Mouse (Mus musculus) stomach, embryonic 15.5 days (tissue): ENCODE data around the gene Tns1. TPM values are rescaled to one million over a fixed set of nuclear protein-coding genes. Genes with fewer than 3 reads are reported as not detected.

Source experiments
- ATAC-seq: fragments of 200-750 bp; cut with Nextera tagmentation; 2 replicates; pipeline ENCODE4 v1.8.0; 2017; ENCODE audit warnings: low read depth, moderate number of reproducible peaks, moderate TSS enrichment; ENCODE audit not compliant: insufficient read depth, low FRiP score
- H3K27ac ChIP-seq: fragments of 300-500 bp; sonication (generic); 2 replicates; pipeline ENCODE4 v1.5.1; 2015; ENCODE audit warnings: mild to moderate bottlenecking, inconsistent platforms
- H3K27me3 ChIP-seq: fragments of 300-500 bp; sonication (generic); replicated peaks from 2 replicates; pipeline ENCODE4 v1.6.1; 2015; ENCODE audit warnings: inconsistent platforms
- H3K36me3 ChIP-seq: fragments of 300-500 bp; sonication (generic); 2 replicates; pipeline ENCODE4 v1.6.1; 2015; ENCODE audit warnings: inconsistent platforms
- H3K4me1 ChIP-seq: fragments of 300-500 bp; sonication (generic); 2 replicates; pipeline ENCODE4 v1.6.1; 2015; ENCODE audit warnings: inconsistent platforms
- H3K4me2 ChIP-seq: fragments of 300-500 bp; sonication (generic); 2 replicates; pipeline ENCODE4 v1.6.1; 2015; ENCODE audit warnings: mild to moderate bottlenecking, inconsistent platforms
- H3K4me3 ChIP-seq: fragments of 300-500 bp; sonication (generic); replicated peaks from 2 replicates; pipeline ENCODE4 v1.5.1; 2015; ENCODE audit warnings: inconsistent platforms
- H3K9ac ChIP-seq: fragments of 300-500 bp; sonication (generic); 2 replicates; pipeline ENCODE4 v1.6.1; 2015; ENCODE audit warnings: inconsistent platforms
- H3K9me3 ChIP-seq: fragments of 300-500 bp; sonication (generic); 2 replicates; pipeline ENCODE4 v1.6.1; 2016; ENCODE audit warnings: inconsistent platforms
- WGBS: fragments of 180-500 bp; shearing (Covaris S2); methylation state at CpG from one replicate; pipeline ENCODE4 v1.1.7; 2015; 5-methylcytosine and 5-hydroxymethylcytosine counted together
- polyA plus RNA-seq: library from polyadenylated mRNA; unstranded; fragments of >200 nt; fragmentation: Nextera tagmentation; extraction: Ambion mirVana; gene quantifications from 2 replicates; pipeline ENCODE4 v1.2.1, GENCODE M21; 2015

Gene Tns1
- polyA plus RNA-seq, 1 experiment from 2014 or later = 34.5 TPM

DNA sequence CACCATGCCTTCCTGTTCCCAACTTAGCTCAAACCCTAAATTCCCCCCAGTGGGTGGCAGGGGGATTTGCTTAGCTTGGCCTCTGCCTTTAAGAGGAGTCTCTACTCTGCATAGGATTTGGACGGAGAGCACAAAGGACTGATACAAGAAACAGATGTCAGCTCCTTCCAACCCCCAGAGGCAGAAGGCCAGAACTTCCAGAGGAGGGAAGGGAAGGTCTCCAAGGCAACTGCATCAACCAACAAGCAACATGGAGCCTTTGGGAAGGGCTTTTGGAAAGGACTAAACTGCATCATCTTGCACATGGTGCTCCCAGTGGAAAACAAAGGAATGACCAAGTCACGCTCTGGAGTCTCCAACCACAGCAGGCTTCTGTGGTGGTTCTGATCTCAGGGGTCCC lies 182.0 kb downstream of the Tns1 start:
- no peak overlapping the region for H3K4me2 ChIP-seq
- peaks cover 22% of the 10 kb centered on the region for H3K4me1 ChIP-seq
- no peaks in the 10 kb centered on the region for H3K36me3 ChIP-seq
- no peaks in the 10 kb centered on the region for H3K9me3 ChIP-seq
- ATAC-seq = 0 out of 2 replicates have a peak, but pooled peaks have one; percentile 51
- peak overlapping the region; percentile 90; the same call in 1 of the 2 replicates for H3K27ac ChIP-seq
- 61% methylated on average over 2 of the region's 2 CpGs for WGBS
- H3K4me3 ChIP-seq = no peak overlapping the region
- no peak overlapping the region for H3K9ac ChIP-seq
- no peaks in the 10 kb centered on the region for H3K27me3 ChIP-seq

DNA sequence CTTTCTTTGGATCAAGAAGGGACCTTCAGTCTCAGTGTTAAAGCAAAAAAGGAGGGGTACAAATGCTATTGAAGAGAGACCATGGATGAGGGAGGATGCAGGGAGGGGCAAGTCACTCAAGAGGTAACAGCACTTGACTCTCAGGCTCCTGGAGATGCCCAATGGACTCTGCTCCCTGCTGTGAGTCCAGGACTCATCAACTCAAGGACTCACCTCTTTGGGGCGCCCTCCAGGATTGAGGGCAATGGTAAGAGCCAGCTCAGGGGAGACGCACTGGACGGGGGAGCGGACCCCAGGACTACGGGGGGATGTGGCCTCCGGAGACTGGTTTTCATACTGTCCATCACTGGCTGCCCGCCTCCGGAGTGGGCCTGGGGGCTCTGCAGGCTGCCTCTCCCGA lies 182.6 kb downstream of the Tns1 start:
- no peak overlapping the region for H3K9ac ChIP-seq
- peaks cover 22% of the 10 kb centered on the region for H3K4me1 ChIP-seq
- no peaks in the 10 kb centered on the region for H3K9me3 ChIP-seq
- no peaks in the 10 kb centered on the region for H3K27me3 ChIP-seq
- no peak overlapping the region for H3K4me2 ChIP-seq
- no peak overlapping the region for H3K4me3 ChIP-seq
- 0 out of 2 replicates have a peak overlapping the region, but pooled peaks have one; percentile 59 for H3K27ac ChIP-seq
- WGBS = 81% methylated on average over 9 of the region's 9 CpGs
- ATAC-seq = 0 out of 2 replicates have a peak, but pooled peaks have one; percentile 8
- H3K36me3 ChIP-seq = no peaks in the 10 kb centered on the region

DNA sequence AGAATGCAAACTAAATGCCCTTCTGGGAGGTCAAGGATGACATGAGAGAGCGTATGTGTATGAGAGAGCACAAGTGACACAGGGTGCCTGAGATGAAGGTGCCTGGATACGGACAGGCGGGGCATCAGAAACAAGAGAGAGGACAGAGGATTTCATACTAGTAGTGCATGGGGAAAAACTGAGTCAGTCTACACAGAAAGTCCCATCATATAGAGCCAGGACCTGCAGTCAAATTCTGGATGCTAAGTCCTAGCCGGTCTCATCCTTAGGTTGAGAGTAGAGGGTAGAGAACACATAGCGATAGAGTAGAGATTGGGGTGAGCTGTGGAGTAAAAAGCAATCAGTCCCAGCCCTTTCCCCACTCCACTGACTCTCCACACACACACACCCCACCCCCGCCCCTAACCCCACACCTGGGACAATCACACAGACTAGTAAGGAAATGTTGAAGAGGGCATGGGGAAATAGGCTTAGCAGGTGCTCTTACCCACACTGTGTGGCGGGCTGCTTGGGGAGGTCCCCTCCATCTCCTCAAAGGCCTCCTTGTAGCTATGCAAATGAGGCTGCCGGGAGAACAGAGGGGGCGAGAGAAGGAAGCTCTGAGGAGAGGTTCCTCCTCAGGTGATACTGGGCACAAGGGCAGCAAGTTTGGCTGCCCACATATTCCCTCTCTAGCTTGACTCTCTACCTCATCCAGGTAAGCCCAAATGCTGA lies 183.6 kb downstream of the Tns1 start:
- Histone ChIP-seq H3K36me3 (no peaks in the 10 kb centered on the region; the same call in 1 of the 2 replicates), H3K27me3 (no peaks in the 10 kb centered on the region), H3K9me3 (no peaks in the 10 kb centered on the region), H3K4me1 (peaks cover 22% of the 10 kb centered on the region), H3K4me3 (no peak overlapping the region), H3K27ac (no peak overlapping the region), H3K9ac (no peak overlapping the region), H3K4me2 (no peak overlapping the region)
- WGBS = 82% methylated on average over 9 of the region's 9 CpGs
- ATAC-seq = no peak

DNA sequence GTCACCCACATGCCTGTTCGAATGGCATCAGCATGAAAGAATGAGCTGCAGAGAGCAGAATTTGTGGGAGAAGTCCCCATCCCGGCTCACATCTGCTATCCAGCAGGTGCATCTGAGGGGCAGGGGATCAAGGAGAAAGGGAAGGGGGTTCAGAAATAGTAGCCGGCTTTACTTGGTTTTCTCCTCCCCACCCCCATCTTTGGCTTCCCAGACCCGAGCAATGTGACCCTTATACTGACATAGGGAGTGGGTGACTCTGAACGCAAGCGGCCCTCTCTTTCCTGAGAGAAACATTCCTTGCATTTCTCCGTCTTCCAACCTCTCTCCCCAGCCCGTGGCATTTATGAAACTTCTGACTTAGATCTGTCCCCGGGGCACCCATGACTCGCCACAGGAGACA lies 185.7 kb downstream of the Tns1 start:
- no peak overlapping the region for H3K9ac ChIP-seq
- H3K9me3 ChIP-seq = no peaks in the 10 kb centered on the region
- no peak for ATAC-seq
- no peaks in the 10 kb centered on the region for H3K27me3 ChIP-seq
- no peak overlapping the region for H3K4me2 ChIP-seq
- 75% methylated on average over 10 of the region's 10 CpGs for WGBS
- no peak overlapping the region for H3K27ac ChIP-seq
- no peak overlapping the region for H3K4me3 ChIP-seq
- peaks cover 19% of the 10 kb centered on the region for H3K4me1 ChIP-seq
- H3K36me3 ChIP-seq = peaks cover 5% of the 10 kb centered on the region

DNA sequence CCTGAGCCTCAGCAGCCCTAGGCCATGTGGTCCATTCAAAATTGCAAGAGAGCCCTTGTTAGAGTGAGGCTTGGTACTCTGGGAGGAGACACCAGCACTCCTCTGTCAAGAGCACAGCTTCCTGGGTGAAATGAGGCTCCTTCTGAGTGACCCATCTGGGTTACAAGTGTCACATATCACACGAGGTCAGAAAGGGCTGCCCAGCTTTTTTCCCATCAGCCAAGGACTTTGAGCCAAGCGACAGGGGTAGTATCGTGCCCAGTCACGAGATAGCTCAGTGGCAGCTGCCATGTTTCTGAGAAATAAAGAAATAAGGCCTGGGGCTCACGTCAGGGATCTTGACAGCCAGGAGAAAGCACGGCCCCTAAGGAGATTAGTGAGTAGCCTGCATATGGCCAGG lies 186.4 kb downstream of the Tns1 start:
- 67% methylated on average over 6 of the region's 6 CpGs for WGBS
- Histone ChIP-seq H3K4me2 (no peak overlapping the region), H3K27ac (no peak overlapping the region), H3K9ac (no peak overlapping the region), H3K4me1 (peaks cover 18% of the 10 kb centered on the region), H3K27me3 (no peaks in the 10 kb centered on the region), H3K4me3 (no peak overlapping the region), H3K36me3 (peaks cover 5% of the 10 kb centered on the region), H3K9me3 (no peaks in the 10 kb centered on the region)
- ATAC-seq = no peak

DNA sequence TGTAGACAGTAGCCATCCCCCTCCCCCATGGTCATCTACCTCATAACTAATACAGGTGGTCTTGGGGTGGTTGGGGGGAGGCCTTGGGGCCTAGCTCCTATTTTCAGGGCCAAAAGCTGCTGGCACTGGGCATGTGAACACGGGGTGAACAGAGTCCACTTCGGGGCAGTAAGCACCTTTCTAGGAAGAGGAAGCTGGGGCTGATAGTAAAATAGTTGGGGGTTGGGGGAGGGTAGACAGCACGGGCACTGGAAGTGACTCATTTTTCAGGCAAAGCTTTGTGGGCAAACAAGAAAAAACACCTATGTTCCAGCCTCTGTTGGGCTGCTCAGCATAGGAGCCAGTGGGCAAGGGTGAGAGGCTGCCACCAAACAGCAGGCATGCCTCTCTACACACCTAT lies 187.7 kb downstream of the Tns1 start:
- Histone ChIP-seq H3K4me2 (no peak overlapping the region), H3K4me1 (peaks cover 14% of the 10 kb centered on the region), H3K4me3 (no peak overlapping the region), H3K9ac (no peak overlapping the region), H3K36me3 (peaks cover 5% of the 10 kb centered on the region), H3K27ac (no peak overlapping the region), H3K9me3 (no peaks in the 10 kb centered on the region), H3K27me3 (no peaks in the 10 kb centered on the region)
- no peak; the same call in 1 of the 2 replicates for ATAC-seq
- 48% methylated on average over 3 of the region's 3 CpGs for WGBS

DNA sequence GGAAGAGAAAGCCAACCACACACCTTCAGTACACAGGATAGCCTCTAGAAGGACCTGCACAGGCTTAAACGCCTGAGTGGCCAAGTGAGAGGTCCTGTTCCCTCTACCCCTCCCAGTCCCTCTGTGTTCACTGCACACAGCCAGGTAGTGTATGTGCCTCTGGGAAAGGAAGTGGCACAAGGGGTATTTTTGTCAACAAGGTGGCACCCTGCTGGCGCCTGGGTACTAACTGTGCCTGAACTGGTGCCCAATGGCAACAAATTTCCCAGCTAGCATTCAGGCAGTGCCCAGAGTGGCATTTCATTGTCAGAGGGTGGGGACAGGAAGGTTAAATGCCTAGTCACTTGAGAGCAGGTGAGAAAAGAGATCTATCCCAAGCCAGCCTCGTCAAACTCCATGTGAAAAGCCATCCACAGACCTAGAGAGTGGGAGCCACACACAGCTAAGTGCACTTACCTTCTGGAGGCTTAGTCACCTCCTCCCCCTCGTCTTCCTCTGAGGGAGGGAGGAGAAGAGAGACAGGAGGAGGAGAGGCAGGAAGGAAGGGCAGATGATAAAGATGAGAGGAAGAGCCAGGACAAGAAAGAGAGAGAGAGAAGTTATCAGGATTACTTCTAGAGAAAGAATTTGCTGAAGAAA lies 188.7 kb downstream of the Tns1 start:
- peaks cover 5% of the 10 kb centered on the region for H3K36me3 ChIP-seq
- no peaks in the 10 kb centered on the region for H3K27me3 ChIP-seq
- no peak overlapping the region for H3K4me3 ChIP-seq
- no peak overlapping the region for H3K27ac ChIP-seq
- H3K4me1 ChIP-seq = peaks cover 13% of the 10 kb centered on the region
- no peak overlapping the region for H3K4me2 ChIP-seq
- H3K9me3 ChIP-seq = no peaks in the 10 kb centered on the region
- no peak for ATAC-seq
- 62% methylated on average over 4 of the region's 4 CpGs for WGBS
- H3K9ac ChIP-seq = no peak overlapping the region

DNA sequence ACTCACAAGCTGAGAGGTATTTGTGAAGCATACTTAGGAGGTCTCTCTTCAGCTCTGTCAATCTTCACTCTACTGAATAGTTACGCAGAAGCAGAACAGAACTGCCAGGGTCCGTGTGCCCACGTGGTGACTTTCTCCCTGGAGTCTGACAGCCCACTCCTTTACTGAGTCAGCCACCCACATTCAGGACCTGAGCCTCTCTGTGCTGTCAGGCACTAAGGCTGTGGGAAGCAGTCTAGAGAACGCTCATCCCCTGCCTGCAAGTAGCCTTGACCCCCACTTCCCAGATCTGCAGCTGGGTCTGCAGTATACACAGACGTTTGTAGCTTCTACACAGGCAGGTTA lies 191.1 kb downstream of the Tns1 start:
- Histone ChIP-seq H3K27ac (peak overlapping the region; percentile 42; the same call in 1 of the 2 replicates), H3K9ac (no peak overlapping the region), H3K9me3 (no peaks in the 10 kb centered on the region), H3K4me1 (peaks cover 13% of the 10 kb centered on the region), H3K4me2 (no peak overlapping the region), H3K36me3 (peaks cover 5% of the 10 kb centered on the region), H3K4me3 (no peak overlapping the region), H3K27me3 (no peaks in the 10 kb centered on the region)
- no peak for ATAC-seq
- WGBS = 79% methylated on average over 5 of the region's 5 CpGs

DNA sequence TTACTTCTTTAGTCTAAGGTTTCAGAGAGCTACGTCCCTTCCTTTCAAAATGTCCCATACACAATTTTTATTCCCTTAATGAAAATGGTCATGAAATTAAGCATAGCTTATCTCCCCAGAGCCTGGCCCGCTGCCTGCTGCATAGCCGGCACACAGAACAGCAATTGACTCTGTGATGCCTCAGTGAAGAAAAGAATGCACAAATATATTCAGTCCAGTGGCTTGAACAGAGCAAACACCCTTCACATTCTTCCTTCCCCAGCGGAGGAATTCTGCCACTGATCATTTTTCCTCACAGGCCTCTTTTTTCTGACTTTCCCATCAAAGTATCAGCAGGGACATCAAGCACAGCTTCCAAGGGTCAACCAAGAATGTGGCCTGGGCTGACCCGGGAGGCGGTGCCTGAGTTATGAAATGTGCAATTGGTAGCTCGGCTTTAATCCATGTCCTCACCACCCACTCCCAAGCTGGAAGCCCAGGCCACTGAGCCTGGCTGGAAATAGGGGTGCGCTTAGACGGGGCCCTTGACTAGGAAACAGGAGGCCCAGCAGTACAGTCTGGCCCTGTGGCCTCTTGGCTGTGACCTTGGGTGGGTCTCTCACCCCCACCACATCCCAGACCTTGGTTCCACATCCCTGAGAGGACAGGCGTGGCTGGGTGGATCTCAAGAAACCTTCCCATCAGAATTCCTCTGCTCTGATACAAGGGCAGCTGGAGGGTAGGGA lies 191.7 kb downstream of the Tns1 start:
- H3K36me3 ChIP-seq = peaks cover 10% of the 10 kb centered on the region
- no peak overlapping the region for H3K9ac ChIP-seq
- H3K4me1 ChIP-seq = peaks cover 13% of the 10 kb centered on the region
- no peak overlapping the region for H3K4me2 ChIP-seq
- ATAC-seq = no peak
- H3K9me3 ChIP-seq = no peaks in the 10 kb centered on the region
- 63% methylated on average over 10 of the region's 10 CpGs for WGBS
- H3K4me3 ChIP-seq = no peak overlapping the region
- no peaks in the 10 kb centered on the region for H3K27me3 ChIP-seq
- H3K27ac ChIP-seq = peak overlapping the region; percentile 42; the same call in 1 of the 2 replicates

DNA sequence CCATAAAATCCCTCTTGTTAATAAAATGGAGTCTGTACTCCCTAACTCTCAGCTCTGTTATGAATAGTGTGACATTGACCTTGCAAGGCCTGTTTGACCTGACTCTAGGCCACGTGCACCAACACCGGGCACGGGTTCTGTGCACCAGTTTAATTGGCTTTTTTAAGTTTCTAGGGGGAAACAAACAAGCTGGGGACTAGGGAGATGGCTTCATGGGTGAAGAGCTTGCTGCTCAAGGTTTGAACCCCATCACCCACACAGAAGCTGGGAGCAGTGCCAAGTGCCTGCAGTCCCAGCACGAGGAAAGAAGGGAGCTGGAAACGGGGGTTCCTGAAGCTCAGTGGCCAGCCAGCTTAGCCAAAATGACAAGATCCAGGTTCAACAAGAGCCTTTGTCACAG lies 192.4 kb downstream of the Tns1 start:
- Histone ChIP-seq H3K4me3 (no peak overlapping the region), H3K4me2 (no peak overlapping the region), H3K9ac (no peak overlapping the region), H3K4me1 (peaks cover 13% of the 10 kb centered on the region), H3K27ac (0 out of 2 replicates have a peak overlapping the region, but pooled peaks have one; percentile 11), H3K27me3 (no peaks in the 10 kb centered on the region), H3K9me3 (no peaks in the 10 kb centered on the region), H3K36me3 (peaks cover 13% of the 10 kb centered on the region)
- WGBS = 63% methylated on average over 5 of the region's 5 CpGs
- no peak for ATAC-seq

DNA sequence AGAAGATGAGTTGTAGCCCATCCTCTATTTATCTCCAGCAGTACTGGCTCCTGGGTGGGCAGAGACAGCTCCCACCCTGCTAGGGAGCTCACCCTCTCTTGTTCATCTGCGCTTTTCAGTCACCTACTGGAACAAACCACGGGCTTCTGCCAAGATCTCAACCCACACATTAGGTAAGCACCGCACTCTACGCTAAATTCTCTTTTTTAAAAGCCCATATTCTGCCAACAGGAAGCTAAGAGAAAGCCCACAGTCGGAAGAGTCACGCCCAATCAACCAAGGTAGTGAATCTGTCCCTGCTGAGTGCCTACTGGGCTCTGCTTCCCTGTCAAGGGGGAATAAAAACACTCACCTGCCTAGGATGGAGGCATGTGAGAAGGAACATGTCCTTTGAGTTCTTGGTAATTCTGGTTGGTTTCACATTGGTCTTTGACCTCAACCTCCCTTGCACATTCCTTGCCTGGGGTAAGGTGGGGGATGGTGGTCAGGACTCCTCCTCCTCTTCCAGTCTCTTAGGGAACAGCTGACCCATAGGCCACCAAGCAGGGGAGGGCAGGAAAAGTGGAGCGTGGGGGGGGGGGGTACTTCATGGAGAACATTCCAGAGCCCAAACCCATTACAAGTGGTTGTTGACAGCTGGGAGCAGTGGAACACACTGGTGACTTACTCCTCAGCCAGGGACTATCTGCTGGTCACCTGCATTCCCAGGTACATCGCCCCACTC lies 193.7 kb downstream of the Tns1 start:
- Histone ChIP-seq H3K9me3 (no peaks in the 10 kb centered on the region), H3K4me3 (no peak overlapping the region), H3K4me1 (peaks cover 13% of the 10 kb centered on the region), H3K36me3 (peaks cover 13% of the 10 kb centered on the region), H3K9ac (no peak overlapping the region), H3K27ac (no peak overlapping the region), H3K27me3 (no peaks in the 10 kb centered on the region), H3K4me2 (no peak overlapping the region)
- ATAC-seq = no peak
- WGBS = 83% methylated on average over 8 of the region's 8 CpGs
